Mouse (Mus musculus) liver, embryonic 14.5 days (tissue): ENCODE data around the gene E2f2.

Experiments
- CTCF ChIP-seq: IDR thresholded peaks from 2 replicates; pipeline ENCODE4 v1.5.1; 2016; ENCODE audit warnings: antibody characterized with exemption, low read depth, control low read depth
- EP300 ChIP-seq: IDR thresholded peaks from 2 replicates; pipeline ENCODE4 v1.6.1; 2016; ENCODE audit warnings: antibody characterized with exemption, low read depth

- TF ChIP-seq CTCF (no peak), EP300 (no peak)
These were observed 52.0 kb downstream of the E2f2 start for GRCm38 (mm10) chr4:136224240-136224559.
